Mouse (Mus musculus): ENCODE data around the gene Rfx7.
"Not testable (repeated sequence)": the region's sequence is repeated elsewhere in the genome, so short reads cannot be mapped to it uniquely, and the experiment has no call there.

The Rfx7 gene

DNA sequence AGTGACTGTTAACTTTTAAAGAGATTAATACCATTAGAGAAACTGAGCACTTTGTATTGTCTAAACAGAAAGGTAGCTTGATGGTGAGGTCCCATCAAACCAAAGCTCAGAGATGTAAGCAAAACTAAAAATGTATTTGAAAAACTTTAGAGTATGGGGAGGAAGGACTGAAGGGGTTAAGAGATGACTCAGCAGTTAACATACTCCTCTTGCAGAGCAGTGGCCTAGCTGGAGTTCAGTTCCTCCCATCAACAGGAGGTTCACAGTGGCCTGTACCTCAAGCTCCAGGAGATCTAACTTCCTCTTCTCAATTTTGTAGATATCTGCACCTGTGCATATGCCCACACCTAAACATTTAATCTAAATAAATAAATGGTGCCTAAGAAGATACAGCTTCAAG lies 11.6 kb downstream of the Rfx7 start:
- no peak for DNase-seq (ENCODE audit: low spot score)

DNA sequence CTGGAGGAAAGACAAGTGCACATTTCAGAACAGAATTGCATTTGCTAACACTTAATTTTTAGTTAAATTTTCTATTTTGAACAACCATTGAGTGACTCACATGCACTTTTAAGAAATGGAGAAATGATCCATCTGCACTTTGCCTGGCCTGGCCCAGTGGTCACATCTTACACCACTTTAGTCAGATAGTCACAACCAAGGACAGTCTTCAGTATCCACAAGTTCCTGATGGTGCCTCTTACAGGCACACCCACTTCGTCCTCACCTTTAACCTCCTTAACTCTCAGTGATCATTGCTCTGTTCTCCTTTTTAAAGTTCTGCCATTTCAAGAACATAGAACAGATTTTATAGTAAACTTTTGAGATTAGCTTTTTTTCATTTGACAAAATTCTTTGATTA lies 26.7 kb downstream of the Rfx7 start:
- DNase-seq (ENCODE audit: low spot score), result no peak

GRCm38 (mm10) chr9:72560316-72560715 lies 28.3 kb downstream of the Rfx7 start:
- no peak for DNase-seq (ENCODE audit: low spot score)

DNA sequence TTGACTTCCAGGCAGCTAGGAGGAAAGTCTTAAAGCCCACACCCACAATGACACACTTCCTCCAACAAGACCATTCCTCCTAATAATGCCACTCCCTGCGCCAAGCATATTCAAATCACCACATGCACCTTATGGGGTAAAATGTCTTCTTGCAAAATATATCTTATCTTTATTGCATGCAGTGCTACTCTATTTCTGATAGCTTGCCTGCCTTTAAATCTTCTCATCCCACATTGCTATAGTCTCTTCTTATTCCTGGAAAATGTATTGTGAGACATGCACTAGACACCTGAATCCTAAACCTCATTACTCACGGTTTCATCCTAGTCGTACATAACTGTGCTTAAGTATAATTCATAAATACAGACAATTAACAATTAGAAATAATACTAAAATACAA lies 31.2 kb downstream of the Rfx7 start:
- no peak for DNase-seq (ENCODE audit: low spot score)

DNA sequence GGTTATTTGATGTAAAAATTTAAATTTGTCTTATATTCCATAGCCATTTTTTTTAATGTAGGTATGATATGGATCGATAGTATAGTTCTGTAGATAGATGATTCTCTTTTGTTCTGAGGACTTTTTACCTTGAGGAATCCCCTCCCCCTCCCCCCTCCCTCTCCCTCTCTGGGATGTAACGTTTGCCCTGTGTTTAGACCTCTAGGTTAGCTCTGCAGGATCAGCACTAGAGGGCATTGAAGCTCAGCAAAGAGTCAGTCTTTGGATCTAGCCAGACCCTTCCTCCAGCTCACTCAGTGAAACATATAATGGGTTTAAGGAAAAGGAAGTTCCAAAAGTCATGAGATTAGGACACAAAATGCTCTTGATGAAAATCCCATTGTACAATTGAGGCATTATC lies 35.1 kb downstream of the Rfx7 start:
- DNase-seq (ENCODE audit: low spot score), result no peak

DNA sequence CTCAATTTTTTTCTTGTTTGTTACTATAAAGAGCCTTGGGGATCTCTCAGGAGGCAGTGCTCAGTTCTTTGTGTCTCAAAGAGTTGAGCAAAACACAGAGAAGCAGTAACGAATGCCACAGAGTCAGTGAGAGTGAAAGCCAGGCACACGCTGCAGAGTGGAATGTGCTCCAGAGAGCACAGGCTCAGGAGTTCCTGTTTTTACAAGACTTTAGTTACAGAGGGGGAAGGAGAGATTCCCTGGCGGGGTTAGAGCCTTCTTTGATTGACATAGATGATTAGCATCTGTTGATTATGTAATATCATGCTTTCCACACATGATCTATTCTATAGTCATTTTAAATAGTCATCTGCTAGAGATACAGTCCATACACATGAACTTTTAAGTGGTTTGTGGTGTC lies 48.2 kb downstream of the Rfx7 start:
- no peak for DNase-seq (ENCODE audit: low spot score)

DNA sequence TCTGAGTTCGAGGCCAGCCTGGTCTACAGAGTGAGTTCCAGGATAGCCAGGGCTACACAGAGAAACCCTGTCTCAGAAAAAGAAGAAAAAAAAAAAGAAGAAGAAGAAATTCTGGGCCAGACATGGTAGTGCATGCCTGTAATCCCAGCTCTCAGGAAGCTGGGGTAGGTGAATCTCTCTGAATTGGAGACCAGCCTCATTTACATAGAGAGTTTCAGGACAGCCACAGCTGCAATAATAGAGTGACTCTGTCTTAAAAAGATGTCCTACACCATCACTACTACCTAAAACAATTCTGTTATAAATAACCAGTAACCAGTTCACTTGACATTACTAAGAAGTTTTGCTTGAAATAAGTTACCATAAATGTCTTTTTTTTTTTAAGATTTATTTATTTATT lies 58.8 kb downstream of the Rfx7 start:
- no peak for DNase-seq (ENCODE audit: low spot score)

DNA sequence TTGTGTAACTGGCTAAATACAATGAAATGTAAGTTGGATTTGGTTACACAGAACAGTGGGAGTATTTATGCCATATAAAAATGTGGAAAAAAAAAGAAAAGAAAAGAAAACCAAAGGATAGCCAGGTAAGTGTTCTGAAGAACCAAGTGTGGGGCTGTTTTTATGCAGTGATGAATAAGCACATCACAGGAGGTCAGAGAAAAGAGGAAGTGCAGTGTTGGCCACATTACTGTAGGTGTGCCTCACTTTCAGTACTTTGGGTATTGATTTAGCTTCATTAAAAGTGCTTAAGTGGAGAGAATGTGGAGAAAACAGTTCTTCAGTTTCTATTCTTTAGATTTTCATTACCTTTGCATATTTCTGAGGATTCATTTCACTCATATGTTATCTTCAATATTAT lies 60.0 kb downstream of the Rfx7 start:
- DNase-seq (ENCODE audit: low spot score), result no peak

DNA sequence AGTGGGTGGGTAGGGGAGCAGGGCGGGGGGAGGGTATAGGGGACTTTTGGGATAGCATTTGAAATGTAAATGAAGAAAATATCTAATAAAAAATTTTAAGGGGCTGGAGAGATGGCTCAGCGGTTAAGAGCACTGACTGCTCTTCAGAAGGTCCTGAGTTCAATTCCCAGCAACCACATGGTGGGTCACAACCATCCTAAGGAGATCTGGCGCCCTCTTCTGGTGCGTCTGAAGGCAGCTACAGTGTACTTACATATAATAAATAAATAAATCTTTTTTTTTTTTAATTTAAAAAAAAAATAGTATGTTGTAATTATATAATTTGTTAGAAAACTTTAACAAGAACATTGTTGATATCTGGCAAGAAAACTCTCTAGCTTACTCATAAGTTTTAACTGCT lies 62.6 kb downstream of the Rfx7 start:
- DNase-seq (ENCODE audit: low spot score), result not testable (repeated sequence)

- DNase-seq (ENCODE audit: low spot score), result no peak
Measured at GRCm38 (mm10) chr9:72600142-72600541, 68.1 kb downstream of the Rfx7 start.

DNA sequence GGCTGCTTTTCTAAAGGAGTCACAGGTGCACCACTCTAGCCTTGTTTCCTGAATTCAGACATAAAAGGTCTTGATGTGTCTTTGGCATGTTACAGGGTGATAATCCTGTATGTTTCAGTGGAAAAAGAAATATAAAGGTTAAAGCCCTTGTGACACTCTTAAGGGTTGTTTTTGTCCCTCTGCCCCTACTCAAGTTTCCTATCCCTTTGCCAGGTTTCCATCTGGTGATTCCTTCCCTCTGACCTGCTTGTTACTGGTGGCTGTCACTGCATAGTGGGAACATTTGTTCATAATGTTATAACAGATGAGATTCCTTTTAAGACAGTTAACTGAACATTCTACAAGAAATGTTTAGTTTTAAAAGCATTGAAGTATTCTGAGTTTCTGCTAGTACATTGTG lies 77.7 kb downstream of the Rfx7 start:
- DNase-seq (ENCODE audit: low spot score), result no peak

GRCm38 (mm10) chr9:72613884-72614283 lies 81.8 kb downstream of the Rfx7 start:
- DNase-seq (ENCODE audit: low spot score), result no peak

GRCm38 (mm10) chr9:72614786-72615480 lies 82.9 kb downstream of the Rfx7 start:
- no peak for DNase-seq (ENCODE audit: low spot score)

GRCm38 (mm10) chr9:72618037-72618436 lies 86.0 kb downstream of the Rfx7 start:
- no peak for DNase-seq (ENCODE audit: low spot score)

DNA sequence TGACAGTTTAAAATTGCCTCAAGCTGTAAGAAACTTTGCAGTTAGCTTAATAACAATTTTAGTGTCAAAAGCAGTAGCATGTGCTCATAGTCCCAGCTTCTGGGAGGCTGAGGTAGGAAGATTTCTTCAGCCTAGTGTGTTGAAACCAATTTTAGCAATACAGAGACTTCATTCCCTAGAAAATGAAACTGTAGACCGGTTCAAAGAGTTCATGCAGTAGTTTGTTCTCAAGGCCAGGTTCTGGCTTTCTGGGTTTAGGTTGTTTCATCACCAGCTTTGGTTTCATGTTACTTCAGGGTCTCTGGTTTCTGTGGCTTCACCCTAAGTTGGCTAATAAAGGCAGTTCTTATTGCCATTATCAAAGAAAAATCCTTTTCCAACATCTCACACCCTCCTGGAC lies 91.6 kb downstream of the Rfx7 start:
- DNase-seq (ENCODE audit: low spot score), result no peak

DNA sequence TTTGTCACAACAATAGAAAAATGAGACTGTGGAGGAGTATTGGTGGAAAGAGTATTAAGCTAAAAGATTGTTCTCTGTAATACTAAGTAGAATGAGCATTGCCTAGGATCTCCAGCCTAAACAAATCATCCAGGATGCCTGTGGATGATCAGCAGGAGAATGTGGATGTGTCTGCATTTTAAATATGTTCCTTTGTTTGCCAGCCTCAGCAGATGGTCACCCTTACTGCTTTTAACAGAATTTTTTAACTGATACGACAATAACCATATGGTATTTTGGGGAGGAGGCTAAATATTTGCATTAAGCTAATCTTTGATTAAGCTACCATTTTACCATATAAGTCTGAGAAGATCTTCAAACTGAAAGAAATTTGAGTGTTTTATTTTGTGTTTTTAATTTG lies 95.6 kb downstream of the Rfx7 start:
- no peak for DNase-seq (ENCODE audit: low spot score)

DNA sequence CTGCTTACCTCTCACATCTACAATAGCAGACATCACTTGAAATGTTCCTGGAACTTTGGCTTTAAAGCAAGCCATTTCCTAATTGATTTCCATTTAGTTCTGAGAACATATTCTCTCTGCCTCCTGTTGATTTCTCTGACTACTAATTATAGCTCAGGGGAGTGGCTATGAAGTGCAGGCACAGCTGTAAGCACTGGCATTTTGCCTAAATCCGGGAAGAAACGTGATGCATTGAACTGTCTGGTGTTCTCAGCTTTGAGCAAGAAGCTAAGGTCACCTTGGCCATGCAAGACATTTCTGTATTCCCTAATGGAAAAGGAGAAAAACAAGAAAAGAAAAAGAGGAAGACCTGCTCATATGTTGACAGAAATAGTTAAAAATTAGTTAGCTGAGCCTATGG lies 96.6 kb downstream of the Rfx7 start:
- DNase-seq (ENCODE audit: low spot score), result no peak

GRCm38 (mm10) chr9:72632198-72632597 lies 100.2 kb downstream of the Rfx7 start:
- no peak for DNase-seq (ENCODE audit: low spot score)

GRCm38 (mm10) chr9:72635134-72635533 lies 103.1 kb downstream of the Rfx7 start:
- no peak for DNase-seq (ENCODE audit: low spot score)

DNA sequence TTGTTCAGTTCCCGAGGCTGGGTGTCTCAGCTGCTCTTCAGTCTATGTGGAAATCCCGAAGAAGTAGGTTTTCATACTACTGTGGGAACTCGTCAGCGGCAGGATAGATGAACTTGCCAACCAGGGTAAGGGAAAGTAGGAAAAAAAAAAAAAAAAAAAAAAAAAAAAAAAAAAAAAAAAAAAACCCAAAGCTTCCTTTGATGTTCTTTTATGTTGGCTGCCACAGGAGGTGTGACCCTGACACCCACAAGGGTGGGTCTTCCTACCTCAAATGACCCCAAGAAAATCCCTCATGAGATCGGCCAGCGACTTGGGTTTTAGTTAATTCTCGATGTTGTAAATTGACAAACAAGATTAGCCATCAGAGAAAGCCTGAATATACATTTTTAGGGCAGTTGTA lies 104.5 kb downstream of the Rfx7 start:
- DNase-seq (ENCODE audit: low spot score), result no peak

DNA sequence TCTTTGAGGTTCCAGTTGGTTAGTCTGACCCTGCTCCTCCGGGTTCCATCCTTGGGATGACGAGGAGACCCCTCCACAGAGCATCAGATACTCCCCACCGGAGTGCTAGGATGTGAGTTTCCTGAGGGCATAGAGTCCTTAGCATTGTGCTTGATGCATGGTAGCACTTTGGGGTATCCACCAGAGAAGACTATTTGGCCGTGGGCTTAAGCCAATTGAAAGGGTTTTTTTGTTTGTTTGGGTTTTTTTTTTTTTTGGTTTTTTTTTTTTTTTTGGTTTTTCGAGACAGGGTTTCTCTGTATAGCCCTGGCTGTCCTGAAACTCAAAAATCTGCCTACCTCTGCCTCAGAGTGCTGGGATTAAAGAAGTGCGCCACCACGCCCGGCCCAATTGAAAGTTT lies 105.2 kb downstream of the Rfx7 start:
- no peak for DNase-seq (ENCODE audit: low spot score)

DNA sequence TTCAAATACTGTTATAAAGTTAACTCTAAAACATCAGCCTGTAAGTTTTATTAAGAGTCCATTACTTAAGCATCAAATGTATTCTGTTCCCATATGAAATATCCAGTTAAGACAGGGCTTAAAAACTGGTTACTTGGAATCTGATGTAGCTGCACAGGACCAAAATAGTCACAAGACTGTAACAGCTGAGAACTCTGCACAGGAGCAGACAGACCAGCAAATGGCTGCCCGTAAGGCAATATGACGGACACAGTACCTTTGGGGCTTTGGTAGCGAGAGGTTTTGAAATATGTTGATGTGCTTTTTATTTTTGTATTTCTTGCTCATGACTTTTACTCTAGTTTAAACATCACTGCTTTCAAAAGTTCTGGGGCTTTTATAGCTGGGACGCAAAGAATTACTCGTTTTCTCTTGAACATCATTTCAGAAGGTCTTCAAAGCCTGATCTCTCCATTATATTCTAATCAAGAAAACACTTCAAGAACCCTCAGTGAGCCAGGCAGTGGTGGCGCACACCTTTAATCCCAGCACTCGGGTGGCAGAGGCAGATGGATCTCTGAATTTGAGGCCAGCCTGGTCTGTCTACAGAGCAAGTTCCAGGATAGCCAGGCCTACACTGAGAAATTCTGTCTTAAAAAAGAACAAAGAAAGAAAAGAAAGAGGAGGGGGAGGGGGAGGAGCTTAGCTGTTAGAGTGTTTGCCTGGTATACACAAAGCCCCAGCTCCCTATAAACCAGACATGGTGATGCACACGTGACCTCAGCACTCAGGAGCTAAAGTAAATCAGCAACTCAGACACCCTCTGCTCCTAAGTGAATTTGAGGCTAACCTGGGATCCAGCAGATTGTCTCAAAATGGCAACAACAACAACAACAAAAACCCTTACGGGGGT lies 107.2 kb downstream of the Rfx7 start:
- no peak for DNase-seq (ENCODE audit: low spot score)

DNA sequence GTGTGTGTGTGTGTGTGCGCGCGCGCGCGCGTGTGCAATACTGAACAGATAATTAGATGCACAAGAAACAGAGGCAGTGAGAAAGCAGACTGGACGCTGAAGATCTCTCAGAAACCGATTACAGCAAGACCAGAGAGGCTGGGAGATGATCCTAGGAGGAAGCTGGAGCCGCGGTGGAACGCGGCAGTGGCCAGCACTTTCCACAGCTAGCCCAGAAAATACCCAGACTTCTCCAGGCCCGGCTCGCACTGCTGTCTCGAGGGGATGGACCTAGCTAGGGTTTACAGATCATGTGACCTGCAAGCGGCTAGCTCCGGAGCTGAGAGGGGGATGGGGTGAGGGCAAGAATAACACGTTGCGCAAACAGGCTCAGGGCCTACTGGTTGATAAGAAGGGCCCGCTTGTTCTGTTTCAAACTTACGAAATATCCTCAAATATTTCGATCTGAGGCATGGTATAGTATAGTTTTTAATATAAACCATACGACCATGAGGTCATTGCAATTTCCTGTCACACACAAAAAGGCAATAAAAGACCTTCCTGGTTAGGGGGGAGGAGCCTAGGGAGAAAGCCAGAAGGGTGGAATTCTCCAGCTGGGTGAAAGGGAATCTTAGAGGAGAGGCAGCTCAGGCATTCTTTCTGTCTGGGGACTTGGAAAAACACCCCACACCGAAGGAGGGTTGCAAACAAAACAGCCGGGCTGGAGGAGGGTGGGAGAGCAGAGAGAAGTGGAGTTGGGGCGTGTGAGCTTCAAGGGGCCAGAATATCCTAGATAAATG lies 108.0 kb downstream of the Rfx7 start:
- DNase-seq (ENCODE audit: low spot score), result peak; percentile 68
